Mouse (Mus musculus) adrenal gland, adult (tissue): ENCODE measurements around the gene Zfhx3.

Experiments
- DNase-seq, 2 experiments: peaks; one replicate each; pipeline ENCODE4 v3.0.0; 2022 to 2023; ENCODE audit warnings: low spot score in 1 of 2; ENCODE audit not compliant: inconsistent age in 2 of 2

The Zfhx3 gene

DNA sequence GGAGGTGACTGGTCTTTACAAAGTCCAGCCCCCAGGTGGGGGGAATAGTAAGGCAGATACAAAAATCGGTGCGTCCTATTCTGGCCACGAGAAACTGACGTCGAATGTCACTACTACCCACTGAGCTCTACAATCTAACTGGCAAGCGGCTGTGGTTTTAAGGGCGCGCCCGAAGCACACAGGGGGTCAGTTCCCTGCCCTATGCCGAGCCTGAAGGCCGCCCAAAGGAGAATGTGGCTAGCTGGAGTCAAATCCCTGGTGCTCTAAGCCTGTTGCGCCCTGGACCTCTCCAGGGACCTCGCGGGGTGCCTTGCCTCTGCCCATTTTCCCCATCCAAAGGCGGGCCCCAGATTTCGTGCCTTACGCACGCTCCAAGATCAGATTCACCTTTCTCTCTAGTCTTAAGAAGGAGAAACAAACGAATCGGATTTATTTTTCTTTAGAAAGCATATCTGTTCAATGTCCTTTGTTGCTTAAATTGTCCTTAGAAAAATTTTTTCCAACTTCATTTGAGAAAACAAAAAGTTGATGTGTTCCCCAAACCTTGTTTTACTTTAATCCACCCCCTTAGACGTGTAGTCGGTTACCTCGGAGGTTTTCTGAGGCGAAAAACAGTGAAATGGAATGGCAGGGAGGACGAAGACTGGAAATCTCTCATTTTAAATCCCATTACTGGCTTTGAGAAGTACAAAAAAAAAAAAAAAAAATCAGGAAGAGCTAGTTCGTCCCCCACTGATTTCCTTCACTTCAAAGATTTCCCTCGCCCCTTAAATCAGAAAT is 754.4 kb downstream of the Zfhx3 start:
- peak; percentile 62 to 83 for DNase-seq

DNA sequence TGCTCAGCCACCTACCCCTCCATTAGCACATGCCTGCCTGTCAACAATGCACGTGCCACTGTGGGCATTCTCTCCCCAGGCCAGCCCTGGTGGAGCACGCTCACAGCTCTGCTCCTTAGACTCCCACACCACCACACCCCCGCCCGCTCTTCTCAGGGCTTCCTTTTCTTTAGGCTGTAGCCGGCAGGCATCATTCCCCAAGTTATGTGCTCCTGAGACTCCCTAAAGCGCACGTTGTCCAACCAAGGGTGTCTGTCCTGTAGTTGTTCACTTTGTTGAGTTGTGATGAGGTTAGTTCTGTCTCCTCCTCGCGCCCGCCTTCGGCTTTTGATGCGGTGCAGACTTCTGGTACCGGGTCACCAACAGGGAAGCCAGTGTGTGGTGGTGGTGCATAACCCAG is 755.1 kb downstream of the Zfhx3 start:
- peak; percentile 66 to 88 for DNase-seq

GRCm38 (mm10) chr8:108698101-108698660 is 755.7 kb downstream of the Zfhx3 start:
- DNase-seq: peak; percentile 28 to 62

DNA sequence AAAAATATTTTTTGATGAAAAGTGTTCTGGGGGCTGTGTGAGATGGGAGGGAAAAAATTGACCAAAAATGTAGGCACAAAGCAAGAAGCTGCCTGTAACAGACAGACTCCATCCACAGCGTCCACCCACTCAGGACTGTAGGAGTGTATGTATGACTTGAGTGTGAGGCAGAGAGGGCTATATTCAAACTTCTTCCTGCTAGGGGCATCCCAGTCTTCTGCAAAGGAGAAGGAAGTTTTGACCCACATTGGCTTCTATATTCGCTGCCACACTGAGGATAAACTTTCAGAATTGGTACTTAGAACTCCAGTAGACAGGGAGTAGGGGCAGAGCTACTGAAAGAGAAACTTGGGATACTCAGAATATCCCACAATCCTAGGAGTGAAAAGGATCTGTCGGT is 756.6 kb downstream of the Zfhx3 start:
- DNase-seq: peak; percentile 19 to 77

DNA sequence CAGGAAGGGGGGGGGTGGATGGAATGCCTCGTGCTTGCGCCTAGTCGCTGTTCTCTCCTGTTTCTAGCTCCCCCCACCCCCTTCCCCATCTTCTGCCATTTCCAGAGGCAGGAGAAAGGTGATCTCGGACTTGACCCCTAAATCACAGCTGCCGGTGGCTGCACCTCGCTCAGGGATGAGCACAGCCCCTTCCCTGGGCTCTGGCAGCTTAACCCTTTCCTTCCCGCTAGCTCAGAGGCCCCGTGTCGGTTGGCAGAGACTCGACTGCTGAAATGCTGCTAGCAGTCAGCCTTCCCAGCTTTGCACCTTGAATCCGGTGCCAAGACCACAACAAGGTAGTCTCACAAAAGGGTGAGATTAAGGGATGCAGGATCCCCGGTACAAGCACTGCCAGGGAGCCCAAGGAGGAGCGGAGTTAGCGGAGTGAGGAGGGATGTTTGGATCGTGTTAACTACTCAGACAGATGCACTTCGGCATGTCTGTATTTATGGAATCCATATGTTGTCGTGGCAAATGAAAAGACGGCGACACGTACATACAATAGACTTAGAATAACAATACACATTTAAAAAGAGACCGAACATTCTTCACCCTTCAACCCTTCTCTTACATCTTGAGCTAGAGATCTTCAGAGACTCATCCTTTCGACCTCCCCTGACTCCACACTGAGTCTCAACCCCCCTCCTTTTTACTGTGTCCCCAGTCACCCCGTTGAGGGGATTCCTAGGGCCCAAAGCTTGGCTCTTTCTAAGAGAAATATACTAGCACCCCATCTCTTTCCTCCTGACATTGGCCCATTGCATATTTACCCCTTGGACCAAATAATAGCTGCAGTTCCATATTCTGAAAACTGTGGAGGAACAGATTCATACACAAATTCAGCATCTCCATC is 757.3 kb downstream of the Zfhx3 start:
- peak; percentile 49 to 77 for DNase-seq

- peak in 1 of 2 experiments; percentile 70 for DNase-seq
These were observed 759.1 kb downstream of the Zfhx3 start for GRCm38 (mm10) chr8:108701381-108702175.

GRCm38 (mm10) chr8:108702201-108702600 is 759.8 kb downstream of the Zfhx3 start:
- DNase-seq: peak in 1 of 2 experiments; percentile 74

- peak in 1 of 2 experiments; percentile 75 for DNase-seq
These were observed 763.3 kb downstream of the Zfhx3 start for GRCm38 (mm10) chr8:108705751-108706150.

- DNase-seq: peak in 1 of 2 experiments; percentile 18
These were observed 764.0 kb downstream of the Zfhx3 start for GRCm38 (mm10) chr8:108706491-108706847.

DNA sequence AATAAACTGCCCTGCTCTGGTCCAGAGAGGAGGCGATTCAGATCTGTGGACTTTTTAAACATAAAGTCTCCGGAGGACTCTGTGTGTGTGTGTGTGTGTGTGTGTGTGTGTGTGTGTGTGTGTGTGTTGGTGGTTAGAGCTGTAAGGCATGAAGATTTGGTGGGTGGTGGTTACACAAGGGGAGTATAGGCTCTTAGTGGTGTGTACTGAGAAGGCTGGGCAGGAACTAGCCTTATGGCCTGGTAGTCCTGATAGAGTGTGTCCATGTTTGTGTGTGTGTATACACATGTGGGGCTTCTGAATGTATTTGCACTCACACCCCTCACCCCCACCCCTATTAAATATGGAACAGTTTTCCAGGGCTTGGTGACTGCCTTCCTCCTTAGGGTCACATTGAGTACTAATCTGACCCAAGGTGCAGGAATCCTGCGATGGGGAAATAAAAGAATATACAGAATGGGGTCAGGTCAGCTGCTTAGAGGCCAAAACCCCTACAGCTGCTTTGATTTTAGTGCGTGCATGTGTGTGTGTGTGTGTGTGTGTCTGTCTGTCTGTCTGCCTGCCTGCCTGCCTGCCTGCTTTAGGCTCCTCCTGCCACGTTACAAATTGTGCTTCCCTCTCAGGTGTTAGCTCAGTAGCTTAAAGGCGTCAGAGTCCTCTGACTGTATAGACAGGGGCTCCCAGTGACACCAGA is 764.6 kb downstream of the Zfhx3 start:
- DNase-seq: peak; percentile 35 to 82

DNA sequence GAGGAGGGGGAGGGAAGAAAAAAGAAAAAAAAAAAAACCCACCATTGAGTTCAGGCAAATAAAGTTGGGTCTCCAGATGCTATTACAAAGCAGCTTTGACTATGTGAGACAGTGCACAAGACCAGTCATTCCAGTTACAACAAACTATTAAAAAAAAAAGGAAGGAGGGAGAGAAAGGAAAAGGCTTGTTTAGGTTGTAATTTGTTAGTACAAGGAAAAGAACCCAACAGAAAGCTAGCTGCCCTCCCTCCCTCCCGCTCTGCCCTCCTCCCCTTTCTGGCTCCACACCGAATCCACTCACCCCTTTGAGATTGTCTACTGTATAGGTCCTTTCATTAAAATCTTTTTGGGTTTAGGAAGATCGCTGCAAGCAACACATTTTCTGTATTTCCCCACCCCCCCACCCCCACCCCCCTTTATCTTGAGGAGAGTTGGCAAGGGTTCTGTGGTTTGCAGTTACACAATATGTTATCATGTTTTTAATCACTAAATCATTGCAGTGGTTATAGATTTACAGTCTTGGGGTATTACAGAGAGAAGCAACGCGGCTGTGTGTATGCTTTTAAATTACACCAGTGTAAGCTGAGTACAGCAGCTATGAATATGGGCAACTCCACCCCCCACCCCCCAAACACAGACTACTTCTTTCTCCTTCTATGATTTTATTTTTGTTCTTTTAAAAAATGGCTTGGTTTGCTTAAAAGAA is 765.3 kb downstream of the Zfhx3 start:
- peak; percentile 12 to 69 for DNase-seq

GRCm38 (mm10) chr8:108708833-108709387 is 766.5 kb downstream of the Zfhx3 start:
- DNase-seq: peak in 1 of 2 experiments; percentile 76

DNA sequence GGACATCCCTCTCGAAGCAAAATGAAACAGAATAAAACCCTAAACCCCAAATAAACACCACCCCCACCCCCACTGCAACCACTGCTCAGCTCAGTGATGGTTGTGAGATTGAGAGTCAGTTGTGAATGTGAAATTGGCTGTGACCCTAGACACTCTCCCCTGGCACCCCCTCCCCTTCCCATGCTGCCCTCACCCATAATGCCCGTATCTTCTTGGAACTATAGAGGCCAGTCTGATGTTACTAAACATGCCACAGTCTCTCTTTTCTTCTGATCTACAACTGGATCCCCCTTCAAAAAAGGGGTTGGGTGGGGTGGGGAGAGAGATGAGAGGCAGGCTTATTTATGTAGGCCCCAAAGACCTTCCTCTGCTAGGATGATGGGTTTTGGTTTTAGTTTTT is 767.0 kb downstream of the Zfhx3 start:
- DNase-seq: no peak

DNA sequence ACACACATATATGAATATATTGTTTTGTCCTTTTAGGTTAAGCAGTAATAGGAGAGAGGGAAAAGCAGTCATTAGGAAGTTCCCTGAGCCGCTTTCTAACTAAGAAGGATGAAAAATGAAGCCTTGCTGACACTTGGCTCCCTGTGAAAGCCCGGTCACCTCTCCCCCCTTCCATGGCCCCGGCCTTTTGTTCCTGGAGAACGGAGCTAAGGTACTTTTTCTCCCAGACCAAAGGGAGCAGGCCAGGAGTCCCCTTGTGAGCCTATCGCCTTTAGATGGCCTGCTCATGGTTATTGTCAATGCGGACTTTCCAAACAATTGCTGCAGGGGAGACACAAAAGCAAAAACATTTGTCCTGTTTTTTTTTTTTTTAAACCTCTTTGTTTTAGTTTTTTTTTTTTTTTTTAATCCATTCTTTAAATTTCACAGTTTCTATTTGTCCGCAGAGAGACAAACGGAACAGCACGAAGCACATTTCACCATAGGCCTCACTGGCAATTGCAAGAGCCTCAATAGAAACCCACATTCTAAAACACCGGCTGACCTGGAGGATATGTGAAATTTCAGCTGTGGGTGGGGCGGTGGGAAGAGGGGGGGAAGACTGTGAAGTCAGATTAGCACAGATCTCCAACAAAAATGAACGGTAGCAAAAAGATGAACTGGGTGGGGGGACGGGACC is 767.6 kb downstream of the Zfhx3 start:
- peak in 1 of 2 experiments; percentile 81 for DNase-seq

DNA sequence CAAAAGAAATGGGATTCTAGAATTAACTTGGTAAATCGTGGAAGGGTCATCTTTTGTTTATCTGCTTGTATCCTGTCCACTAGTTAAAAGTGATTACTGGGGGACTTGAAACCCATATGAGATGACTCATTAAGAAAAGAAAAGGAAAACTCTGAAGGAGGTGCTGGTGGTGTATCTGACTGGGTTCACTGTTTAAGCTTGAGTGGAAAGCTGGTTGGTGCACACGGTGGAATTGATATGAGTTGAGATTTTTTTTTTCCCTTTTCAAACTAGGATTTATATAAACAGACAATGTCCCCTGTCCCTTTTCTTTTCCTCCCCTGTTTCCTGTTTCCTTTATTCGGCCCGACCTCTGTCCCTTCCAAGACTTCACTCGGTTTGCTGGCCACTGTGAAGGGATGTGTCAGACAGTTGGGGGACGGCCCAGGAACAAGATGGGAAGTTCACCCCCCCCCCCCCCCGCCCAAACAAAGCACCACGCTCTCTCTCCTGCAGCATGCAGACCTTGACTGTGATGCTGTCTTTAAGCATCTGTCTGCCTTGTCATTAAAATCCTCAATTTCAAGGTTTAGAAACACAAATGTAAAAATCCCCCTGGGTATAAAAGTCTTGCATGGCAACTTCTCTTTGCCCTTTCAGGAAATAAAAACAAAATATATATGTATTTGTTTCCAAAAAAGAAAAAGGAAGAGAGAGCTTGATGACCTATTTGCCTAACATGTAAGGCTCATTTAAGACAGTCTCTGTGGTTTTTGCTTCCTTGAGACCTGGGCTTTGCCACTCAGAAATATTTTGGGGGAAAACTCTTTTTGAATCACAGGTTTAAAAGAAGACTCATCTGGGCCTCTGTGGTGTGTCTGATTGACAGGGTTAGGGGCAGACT is 768.4 kb downstream of the Zfhx3 start:
- peak in 1 of 2 experiments; percentile 80 for DNase-seq

GRCm38 (mm10) chr8:108711490-108711793 is 769.0 kb downstream of the Zfhx3 start:
- DNase-seq: peak in 1 of 2 experiments; percentile 78

- DNase-seq: no peak
These were observed 769.6 kb downstream of the Zfhx3 start for GRCm38 (mm10) chr8:108712001-108712411.

GRCm38 (mm10) chr8:108712607-108713006 is 770.2 kb downstream of the Zfhx3 start:
- DNase-seq: peak in 1 of 2 experiments; percentile 77
